24 mouse cellular contexts compared by ENCODE assay signal in genomic region chr14:33526621-33527020, GRCm38 (mm10). TPM values are rescaled to one million over a fixed set of nuclear protein-coding genes. Genes with fewer than 3 reads are reported as not detected.
DNase-seq lines count a peak whose midpoint lies in the region; ATAC-seq and TF ChIP-seq lines count a peak whose summit lies in the region.
"Had no signal": no experiment of that assay in that cellular context is flagged by ENCODE, and none has a peak within 500 bp of the region (broad histone marks: within the 10 kb centered on the region; RNA-seq: fewer than 3 reads in every experiment).

No protein-coding gene starts in this region.

- 54% methylated on average over 2 of the region's 2 CpGs for WGBS in kidney, postnatal 0 days
- WGBS in embryonic facial prominence, embryonic 10.5 days: 59% methylated on average over 2 of the region's 2 CpGs
- WGBS in stomach, postnatal 0 days: 57% methylated on average over 2 of the region's 2 CpGs
- WGBS in forebrain, embryonic 11.5 days: 64% methylated on average over 2 of the region's 2 CpGs

- no peak overlapping the region for H3K9ac ChIP-seq in kidney, postnatal 0 days (ENCODE audit: low read depth, low read length)
- no peak overlapping the region for H3K9ac ChIP-seq in ES-E14 (ENCODE audit: insufficient read depth, low read depth, low read length, poor library complexity, severe bottlenecking)
- H3K9ac ChIP-seq in stomach, postnatal 0 days (ENCODE audit: low read length): no peak overlapping the region
- no peak overlapping the region for H3K9ac ChIP-seq in forebrain, embryonic 11.5 days (ENCODE audit: low read length)
- H3K9ac ChIP-seq: forebrain, postnatal 0 days; heart, embryonic 15.5 days; limb, embryonic 12.5 days; liver, embryonic 14.5 days; neural tube, embryonic 12.5 days had no signal

- H3K4me3 ChIP-seq in kidney, postnatal 0 days (replicated peaks; ENCODE audit: low read depth, low read length): no peak overlapping the region
- H3K4me3 ChIP-seq in ES-E14 (ENCODE audit: insufficient read depth in 1 of 2, low read depth in 1 of 2, low read length in 2 of 2, poor library complexity in 1 of 2, severe bottlenecking in 1 of 2): no peak overlapping the region
- no peak overlapping the region for H3K4me3 ChIP-seq in embryonic facial prominence, embryonic 10.5 days
- H3K4me3 ChIP-seq in stomach, postnatal 0 days (ENCODE audit: low read depth, low read length): no peak overlapping the region
- no peak overlapping the region for H3K4me3 ChIP-seq in forebrain, embryonic 11.5 days (ENCODE audit: low read depth, low read length)
- H3K4me3 ChIP-seq: erythroblast, embryonic 14.5 days; heart, adult 2 months; heart, embryonic 15.5 days; limb, embryonic 12.5 days; neural tube, embryonic 12.5 days had no signal

- ATAC-seq in kidney, postnatal 0 days (replicated peaks; ENCODE audit: low FRiP score, low read depth): no peak
- ATAC-seq in stomach, postnatal 0 days (ENCODE audit: low FRiP score, low TSS enrichment): no peak
- ATAC-seq in forebrain, embryonic 11.5 days (replicated peaks; ENCODE audit: low FRiP score): no peak
- ATAC-seq: forebrain, postnatal 0 days; inflammation-experienced regulatory T-cells, adult 6 months had no signal

- H3K36me3 ChIP-seq in kidney, postnatal 0 days (ENCODE audit: insufficient read depth, low read length): no peaks in the 10 kb centered on the region
- no peaks in the 10 kb centered on the region for H3K36me3 ChIP-seq in ES-E14 (ENCODE audit: control insufficient read depth, insufficient read depth, low read length, poor library complexity, severe bottlenecking)
- no peaks in the 10 kb centered on the region for H3K36me3 ChIP-seq in embryonic facial prominence, embryonic 10.5 days (replicated peaks)
- H3K36me3 ChIP-seq in stomach, postnatal 0 days (ENCODE audit: control insufficient read depth, insufficient read depth, low read length): no peaks in the 10 kb centered on the region
- H3K36me3 ChIP-seq in forebrain, embryonic 11.5 days (ENCODE audit: control insufficient read depth, insufficient read depth, low read length): no peaks in the 10 kb centered on the region
- H3K36me3 ChIP-seq: heart, embryonic 15.5 days; limb, embryonic 12.5 days; neural tube, embryonic 12.5 days had no signal

- in situ Hi-C loops in ES-E14 (cut with MboI; ENCODE audit: low sequenced_read_pairs in 2 of 2, unreplicated experiment in 2 of 2): no loop called here

- no peaks in the 10 kb centered on the region for H3K27me3 ChIP-seq in kidney, postnatal 0 days (ENCODE audit: insufficient read depth, low read length)
- H3K27me3 ChIP-seq in embryonic facial prominence, embryonic 10.5 days (replicated peaks; ENCODE audit: low read depth, poor library complexity, severe bottlenecking): no peaks in the 10 kb centered on the region
- no peaks in the 10 kb centered on the region for H3K27me3 ChIP-seq in stomach, postnatal 0 days (ENCODE audit: control insufficient read depth, insufficient read depth, low read length)
- no peaks in the 10 kb centered on the region for H3K27me3 ChIP-seq in forebrain, embryonic 11.5 days (ENCODE audit: control insufficient read depth, insufficient read depth, low read length)
- H3K27me3 ChIP-seq: heart, embryonic 15.5 days; limb, embryonic 12.5 days; neural tube, embryonic 12.5 days had no signal

- no peak overlapping the region for H3K4me2 ChIP-seq in kidney, postnatal 0 days (ENCODE audit: low read length)
- no peak overlapping the region for H3K4me2 ChIP-seq in stomach, postnatal 0 days (replicated peaks; ENCODE audit: low read depth)
- no peak overlapping the region for H3K4me2 ChIP-seq in forebrain, embryonic 11.5 days (ENCODE audit: low read depth, low read length, severe bottlenecking)
- H3K4me2 ChIP-seq: heart, embryonic 15.5 days; limb, embryonic 12.5 days; neural tube, embryonic 12.5 days had no signal

- TF ChIP-seq EP300 in stomach, postnatal 0 days (optimal IDR thresholded peaks at IDR 0.05): no peak

- no peaks in the 10 kb centered on the region for H3K9me3 ChIP-seq in kidney, postnatal 0 days (replicated peaks; ENCODE audit: low read length)
- no peaks in the 10 kb centered on the region for H3K9me3 ChIP-seq in ES-E14 (ENCODE audit: control insufficient read depth, insufficient read depth, low read depth, low read length)
- H3K9me3 ChIP-seq in embryonic facial prominence, embryonic 10.5 days: no peaks in the 10 kb centered on the region
- H3K9me3 ChIP-seq in stomach, postnatal 0 days (ENCODE audit: control insufficient read depth, low read length): no peaks in the 10 kb centered on the region
- no peaks in the 10 kb centered on the region for H3K9me3 ChIP-seq in forebrain, embryonic 11.5 days (ENCODE audit: control insufficient read depth, low read length)
- H3K9me3 ChIP-seq: heart, embryonic 15.5 days; limb, embryonic 12.5 days; neural tube, embryonic 12.5 days had no signal

- peak; percentile 36 for DNase-seq in kidney, postnatal 0 days (ENCODE audit: low spot score)
- DNase-seq in kidney, adult 9 months: no peak
- peak; percentile 31 for DNase-seq in ES-E14 (ENCODE audit: low read depth, low spot score)
- peak; percentile 34 for DNase-seq in embryonic facial prominence, embryonic 10.5 days (ENCODE audit: low spot score)
- peak; percentile 9 for DNase-seq in yolk sac, embryonic 10.5 days (ENCODE audit: low spot score)
- no peak for DNase-seq in stomach, postnatal 0 days (ENCODE audit: low spot score)
- no peak for DNase-seq in forebrain, embryonic 11.5 days (ENCODE audit: low spot score)
- DNase-seq: cerebellum, adult 8-10 months; forebrain, postnatal 0 days; heart, adult 2 months; lung, postnatal 10 days; right cerebral cortex, postnatal 14 days; thymus, postnatal 14 days had no signal

- no peak for TF ChIP-seq CTCF in kidney, postnatal 0 days (IDR thresholded peaks at IDR 0.05; ENCODE audit: low read depth)
- no peak for TF ChIP-seq CTCF in stomach, postnatal 0 days (IDR thresholded peaks at IDR 0.05; ENCODE audit: low read depth)

- H3K27ac ChIP-seq in kidney, postnatal 0 days: no peak overlapping the region
- H3K27ac ChIP-seq in ES-E14 (ENCODE audit: insufficient read depth, low read depth, low read length, poor library complexity, severe bottlenecking): no peak overlapping the region
- H3K27ac ChIP-seq in embryonic facial prominence, embryonic 10.5 days (replicated peaks): no peak overlapping the region
- H3K27ac ChIP-seq in stomach, postnatal 0 days (replicated peaks): no peak overlapping the region
- no peak overlapping the region for H3K27ac ChIP-seq in forebrain, embryonic 11.5 days (ENCODE audit: low read depth, low read length)
- H3K27ac ChIP-seq: heart, adult 2 months; heart, embryonic 15.5 days; limb, embryonic 12.5 days; liver, embryonic 14.5 days; neural tube, embryonic 12.5 days had no signal

- H3K4me1 ChIP-seq in kidney, postnatal 0 days (replicated peaks; ENCODE audit: insufficient read depth, low read length): no peaks in the 10 kb centered on the region
- no peaks in the 10 kb centered on the region for H3K4me1 ChIP-seq in ES-E14 (ENCODE audit: control insufficient read depth in 2 of 2, insufficient read depth in 2 of 2, low read length in 2 of 2, poor library complexity in 1 of 2)
- peaks cover 11% of the 10 kb centered on the region; the same call in 1 of the 2 replicates for H3K4me1 ChIP-seq in embryonic facial prominence, embryonic 10.5 days
- H3K4me1 ChIP-seq in stomach, postnatal 0 days (replicated peaks; ENCODE audit: control insufficient read depth, insufficient read depth): no peaks in the 10 kb centered on the region
- H3K4me1 ChIP-seq in forebrain, embryonic 11.5 days (replicated peaks; ENCODE audit: control insufficient read depth, insufficient read depth, low read length): no peaks in the 10 kb centered on the region
- H3K4me1 ChIP-seq: heart, embryonic 15.5 days; limb, embryonic 12.5 days; neural tube, embryonic 12.5 days had no signal

TF ChIP-seq in ES-E14, 5 proteins besides CTCF, POLR2A, EP300 and RAD21:
- TF ChIP-seq ZC3H11A (IDR thresholded peaks at IDR 0.05; ENCODE audit: borderline replicate concordance, low read depth, low read length) (no peak), HCFC1 (IDR thresholded peaks at IDR 0.05; ENCODE audit: borderline replicate concordance, insufficient read depth, low read length) (no peak), CHD2 (IDR thresholded peaks at IDR 0.05; ENCODE audit: low read depth, low read length) (no peak), MAFK (IDR thresholded peaks at IDR 0.05; ENCODE audit: insufficient read depth, low read depth, low read length) (no peak), ZNF384 (IDR thresholded peaks at IDR 0.05; ENCODE audit: low read depth, low read length) (no peak)

RNA-seq across cellular contexts. Expression of gene Frmpd2, which starts 55.1 kb away (rescaled TPM):
- polyA plus RNA-seq in kidney, postnatal 0 days (2015; fragmentation: Nextera tagmentation; extraction: Ambion mirVana): not detected in 2 replicates
- not detected in 2 replicates for total RNA-seq in ES-E14 (2012; rRNA removed)
- polyA plus RNA-seq in embryonic facial prominence, embryonic 10.5 days (2016; fragmentation: Nextera tagmentation; extraction: Ambion mirVana): 0.09 TPM in 1 of 2 replicates, not detected in the other
- polyA plus RNA-seq in stomach, postnatal 0 days (2015; fragmentation: Nextera tagmentation; extraction: Ambion mirVana): 0.04 TPM in 1 of 2 replicates, not detected in the other
- 0.05 and 0.29 TPM in 2 replicates for polyA plus RNA-seq in forebrain, embryonic 11.5 days (2014; fragmentation: Nextera tagmentation; extraction: Ambion mirVana)
- total RNA-seq: gastrocnemius, adult 8-10 months; heart, adult 2 months; hematopoietic stem cell, adult 5-6 weeks; megakaryocyte-erythroid progenitor cell, adult 5-6 weeks had no signal
- polyA plus RNA-seq: erythroblast, embryonic 14.5 days; inflammation-experienced regulatory T-cells, adult 6 months; limb, embryonic 12.5 days; liver, embryonic 14.5 days; neural tube, embryonic 12.5 days; spleen, adult 2 months; stomach, embryonic 16.5 days had no signal

Comparison
In these comparisons a context has a peak if more than half of its experiments do, and no peak if none do; other contexts are left out.
1. DNase-seq: peak in kidney, postnatal 0 days (single experiment), ES-E14 (single experiment), embryonic facial prominence, embryonic 10.5 days (single experiment) and yolk sac, embryonic 10.5 days (single experiment); none in kidney, adult 9 months (single experiment), stomach, postnatal 0 days (single experiment) and forebrain, embryonic 11.5 days (single experiment).